Mouse (Mus musculus) pancreas, adult 10 weeks (tissue): ENCODE measurements around the gene Ntrk3. TPM values are rescaled to one million over a fixed set of nuclear protein-coding genes. Genes with fewer than 3 reads are reported as not detected.

Experiments
- polyA plus RNA-seq: library from polyadenylated mRNA; stranded (reverse); fragments of 350-450 nt; fragmentation: Illumina TruSeq; extraction: RNeasy Lipid Tissue Mini Kit (QIAGEN cat#74804); gene quantifications from one replicate; pipeline ENCODE4 v1.2.3, GENCODE M21; 2015; ENCODE audit warnings: low read depth, low replicate concordance; ENCODE audit not compliant: insufficient read depth

The Ntrk3 gene
- 1.6 TPM for polyA plus RNA-seq

GRCm38 (mm10) chr7:78737614-78738210 lies at the start of gene Ntrk3:
Ntrk3 (minus strand) TSS chr7:78738012.

GRCm38 (mm10) chr7:78782639-78783581 lies 45.1 kb upstream of the Ntrk3 start, which contains the start of the genes Mrps11 and Mrpl46:
Mrps11 (plus strand) TSS chr7:78783119.
Mrpl46 (minus strand) TSS chr7:78783531.

Other genes with a start within 250 kb of the Ntrk3 start
- gene Mrps11, start 45.1 kb upstream of the Ntrk3 start, polyA plus RNA-seq: 8.3 TPM
- 5.6 TPM for gene Mrpl46, start 45.5 kb upstream of the Ntrk3 start, polyA plus RNA-seq
- gene Det1, start 109.3 kb upstream of the Ntrk3 start, polyA plus RNA-seq: 2.6 TPM
- 12.5 TPM for gene Aen, start 157.8 kb upstream of the Ntrk3 start, polyA plus RNA-seq
- 15.6 TPM for gene Isg20, start 175.4 kb upstream of the Ntrk3 start, polyA plus RNA-seq